Mouse (Mus musculus) kidney, adult 2 months (tissue): ENCODE data around the gene Cope. TPM values are rescaled to one million over a fixed set of nuclear protein-coding genes. Genes with fewer than 3 reads are reported as not detected.
A peak's percentile ranks its signal among the peaks of the same experiment; 100 is the strongest.

Experiments
- DNase-seq: peaks from one replicate; pipeline ENCODE4 v3.0.0; 2021
- H3K27ac ChIP-seq: fragments of 200-500 bp; 2 replicates; pipeline ENCODE4 v1.5.1; 2012; ENCODE audit warnings: low read depth, low read length, control low read depth, inconsistent platforms; ENCODE audit not compliant: insufficient read depth
- H3K27me3 ChIP-seq: fragments of 200-500 bp; replicated peaks from 2 replicates; pipeline ENCODE4 v1.6.1; 2012; ENCODE audit warnings: mild to moderate bottlenecking, moderate library complexity, low read length, inconsistent platforms; ENCODE audit not compliant: control insufficient read depth, insufficient read depth
- H3K36me3 ChIP-seq: fragments of 200-500 bp; 2 replicates; pipeline ENCODE4 v1.6.1; 2012; ENCODE audit warnings: mild to moderate bottlenecking, moderate library complexity, low read length, inconsistent platforms; ENCODE audit not compliant: control insufficient read depth, insufficient read depth
- H3K4me1 ChIP-seq: fragments of 200-500 bp; 2 replicates; pipeline ENCODE4 v1.6.1; 2011; ENCODE audit warnings: low read length; ENCODE audit not compliant: control insufficient read depth, insufficient read depth
- H3K4me3 ChIP-seq: fragments of 200-500 bp; 2 replicates; pipeline ENCODE4 v1.5.1; 2011; ENCODE audit warnings: mild to moderate bottlenecking, low read depth, low read length, control low read depth; ENCODE audit not compliant: insufficient read depth
- CTCF ChIP-seq: fragments of 200-500 bp; conservative IDR thresholded peaks from 2 replicates; pipeline ENCODE4 v1.5.1; 2011; ENCODE audit warnings: low read depth, mild to moderate bottlenecking, control low read depth, low read length, moderate library complexity, mixed read lengths; ENCODE audit not compliant: insufficient read depth, insufficient read length
- POLR2A ChIP-seq: fragments of 200-500 bp; IDR thresholded peaks from one replicate; pipeline ENCODE4 v1.6.1; 2011; ENCODE audit warnings: low read depth, low read length, control low read depth
- WGBS: fragments of 180-500 bp; shearing (Covaris S2); methylation state at CpG from one replicate; pipeline ENCODE4 v1.1.7; 2018; 5-methylcytosine and 5-hydroxymethylcytosine counted together
- polyA plus RNA-seq: library from polyadenylated mRNA; depleted of rRNA; stranded (reverse); fragments of >200 nt; gene quantifications from 2 replicates; pipeline ENCODE4 v1.2.3, GENCODE M21; 2012

The Cope gene
- polyA plus RNA-seq, 1 experiment: 277 TPM

DNA sequence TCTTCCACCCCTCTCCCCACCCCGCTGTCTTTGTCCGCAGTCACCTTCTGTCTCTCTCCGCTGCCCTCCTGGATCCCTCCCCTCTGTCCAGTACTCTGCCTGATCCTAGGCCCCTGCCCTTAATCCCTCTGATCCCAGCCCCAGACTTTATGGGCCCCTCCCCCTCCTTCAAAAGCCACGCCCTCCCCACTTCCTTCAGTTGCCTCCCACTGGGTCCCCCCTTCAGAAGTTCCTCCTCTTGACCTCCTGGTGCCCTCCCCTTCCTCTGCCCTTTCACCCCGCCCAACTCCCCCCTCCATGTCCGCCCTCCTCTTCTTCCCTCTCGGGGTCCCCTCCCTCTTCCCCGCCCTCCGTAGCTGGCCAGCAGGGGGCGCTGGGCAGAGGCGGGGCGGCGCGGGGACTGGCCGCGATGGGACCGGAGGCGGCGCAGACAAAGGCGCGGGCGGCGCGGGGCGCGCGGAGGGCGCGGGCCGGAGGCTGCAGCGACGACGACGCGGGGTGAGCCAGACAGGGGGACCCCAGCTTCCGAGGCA, 19.6 kb upstream of the Cope start, which contains the start of gene Homer3:
Gene Homer3 (plus strand): TSS at position 225 of the 533 bp plus-strand sequence.
- Histone ChIP-seq H3K27ac (peak within 1 kb of the TSS; percentile 7), H3K27me3 (no peaks in the 10 kb centered on the region), H3K4me3 (peak within 1 kb of the TSS; percentile 88), H3K36me3 (no peaks in the 10 kb centered on the region), H3K4me1 (peaks cover 4% of the 10 kb centered on the region; the same call in 1 of the 2 replicates)
- DNase-seq: peak; percentile 94
- TF ChIP-seq POLR2A (no peak), CTCF (peak; percentile 60)
- WGBS: 1% methylated on average over 32 of the region's 36 CpGs

DNA sequence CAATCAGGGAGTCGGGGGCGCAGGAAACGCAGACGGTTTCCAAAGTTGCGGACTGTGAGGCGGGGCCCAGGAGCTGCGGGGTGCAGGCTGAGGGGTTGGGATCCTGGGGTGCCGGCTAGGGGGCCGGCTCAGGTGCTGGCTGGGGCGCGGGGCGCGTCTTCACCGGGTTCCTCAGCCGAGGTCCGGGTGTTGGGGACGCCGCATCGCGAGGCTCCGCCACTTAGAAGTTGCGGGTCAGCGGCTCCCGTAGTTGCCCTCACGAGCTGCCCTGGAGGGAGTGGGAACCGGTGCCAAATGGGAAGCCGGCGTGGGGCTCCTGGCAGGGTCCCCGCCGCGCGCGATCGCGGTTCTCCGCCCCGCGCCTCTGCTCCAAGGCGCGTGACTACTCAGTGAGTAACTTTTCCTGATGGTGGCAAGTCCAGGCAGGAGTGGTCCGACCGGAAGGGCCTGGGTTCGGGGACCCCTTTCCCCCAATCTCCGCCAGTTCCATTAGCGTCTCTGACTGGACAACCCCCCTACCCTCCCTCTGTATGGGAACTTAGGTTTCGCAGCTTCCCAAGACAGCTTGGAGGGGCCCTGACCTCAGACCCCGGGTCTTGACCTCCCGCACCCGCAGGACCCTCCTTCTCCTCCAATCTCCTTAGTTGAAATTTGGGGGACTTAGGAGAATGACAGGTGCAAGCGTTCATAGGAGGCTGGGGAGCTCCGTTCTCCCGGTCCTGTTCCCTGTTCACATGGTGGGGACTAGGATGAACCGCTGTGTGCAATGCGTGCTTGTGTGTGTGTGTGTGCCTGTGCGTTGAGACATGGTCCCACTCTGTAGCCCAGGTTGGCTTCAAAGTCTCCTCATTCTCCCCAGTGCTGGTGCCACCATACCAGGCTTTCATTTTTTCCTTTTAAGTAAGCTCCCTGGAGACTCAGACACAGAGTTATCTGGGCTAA, 18.9 kb upstream of the Cope start:
- H3K4me3 ChIP-seq: peak overlapping the region; percentile 88
- WGBS: 2% methylated on average over 55 of the region's 55 CpGs
- H3K36me3 ChIP-seq: no peaks in the 10 kb centered on the region
- peaks cover 4% of the 10 kb centered on the region; the same call in 1 of the 2 replicates for H3K4me1 ChIP-seq
- 0 out of 2 replicates have a peak overlapping the region, but pooled peaks have one; percentile 7 for H3K27ac ChIP-seq
- no peaks in the 10 kb centered on the region for H3K27me3 ChIP-seq
- TF ChIP-seq CTCF: no peak
- no peak for TF ChIP-seq POLR2A
- DNase-seq: peak; percentile 28

DNA sequence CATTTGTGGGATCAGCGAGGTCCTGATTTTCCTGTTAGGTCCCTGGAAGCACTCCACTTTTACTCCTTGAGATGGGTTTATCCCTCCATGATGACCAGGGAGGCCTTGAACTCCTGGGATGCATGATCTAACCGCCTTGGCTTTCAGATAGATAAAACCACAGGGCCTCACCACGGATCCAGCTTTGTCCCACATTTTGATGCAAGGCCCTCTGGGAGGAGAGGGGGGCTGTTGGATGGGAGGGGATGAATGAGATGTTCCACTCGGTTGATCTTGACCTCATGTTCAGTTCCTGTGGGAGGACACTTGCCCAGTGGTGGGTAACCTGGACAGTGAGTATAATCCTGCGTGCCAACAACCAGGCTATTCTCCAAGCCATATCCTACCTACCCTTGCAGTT, 17.9 kb upstream of the Cope start:
- DNase-seq: no peak
- WGBS: 53% methylated on average over 5 of the region's 5 CpGs
- no peaks in the 10 kb centered on the region for H3K27me3 ChIP-seq
- H3K36me3 ChIP-seq: no peaks in the 10 kb centered on the region
- H3K4me3 ChIP-seq: no peak overlapping the region
- no peak overlapping the region for H3K27ac ChIP-seq
- peaks cover 4% of the 10 kb centered on the region; the same call in 1 of the 2 replicates for H3K4me1 ChIP-seq
- TF ChIP-seq POLR2A (no peak), CTCF (no peak)

DNA sequence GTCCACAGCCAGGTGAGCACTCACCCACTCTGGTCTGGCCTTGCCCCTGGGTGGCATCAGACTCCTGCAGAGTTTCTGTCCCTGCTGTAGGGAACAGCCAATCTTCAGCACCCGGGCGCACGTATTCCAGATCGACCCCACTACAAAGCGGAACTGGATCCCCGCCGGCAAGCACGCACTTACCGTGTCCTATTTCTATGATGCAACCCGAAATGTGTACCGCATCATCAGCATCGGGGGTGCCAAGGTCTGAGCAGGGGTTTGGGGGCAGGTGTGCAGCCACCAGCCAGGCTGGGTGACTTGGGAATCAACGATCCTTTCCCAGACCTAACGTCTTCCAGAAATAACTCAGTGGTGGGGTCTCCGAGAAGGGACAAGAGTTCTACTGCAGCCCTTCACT, 17.0 kb upstream of the Cope start:
- DNase-seq: no peak
- 95% methylated on average over 15 of the region's 15 CpGs for WGBS
- H3K36me3 ChIP-seq: no peaks in the 10 kb centered on the region
- H3K27ac ChIP-seq: no peak overlapping the region
- H3K27me3 ChIP-seq: no peaks in the 10 kb centered on the region
- H3K4me1 ChIP-seq: peaks cover 4% of the 10 kb centered on the region; the same call in 1 of the 2 replicates
- H3K4me3 ChIP-seq: no peak overlapping the region
- TF ChIP-seq CTCF (no peak), POLR2A (no peak)

DNA sequence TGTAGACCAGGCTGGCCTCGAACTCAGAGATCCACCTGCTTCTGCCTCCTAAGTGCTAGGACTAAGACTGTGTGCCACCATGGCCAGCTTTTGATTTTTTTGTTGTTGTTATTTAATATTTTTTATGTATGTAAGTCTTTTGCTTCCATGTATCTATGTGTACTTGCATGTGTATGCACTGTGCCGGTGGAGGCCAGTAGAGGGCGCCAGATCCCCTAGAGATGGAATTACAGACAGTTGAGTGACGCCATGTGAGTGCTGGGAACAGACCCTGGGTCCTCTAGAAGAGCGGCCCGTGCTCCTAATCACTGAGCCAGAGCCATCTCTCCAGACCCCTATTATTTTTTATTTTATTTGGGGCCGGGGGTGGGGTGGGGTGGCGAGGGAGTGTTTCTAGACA, 15.6 kb upstream of the Cope start:
- Histone ChIP-seq H3K4me1 (peaks cover 4% of the 10 kb centered on the region; the same call in 1 of the 2 replicates), H3K36me3 (no peaks in the 10 kb centered on the region), H3K27ac (no peak overlapping the region), H3K4me3 (no peak overlapping the region), H3K27me3 (no peaks in the 10 kb centered on the region)
- no peak for TF ChIP-seq POLR2A
- TF ChIP-seq CTCF: peak; percentile 42
- DNase-seq: no peak
- 89% methylated on average over 8 of the region's 8 CpGs for WGBS

DNA sequence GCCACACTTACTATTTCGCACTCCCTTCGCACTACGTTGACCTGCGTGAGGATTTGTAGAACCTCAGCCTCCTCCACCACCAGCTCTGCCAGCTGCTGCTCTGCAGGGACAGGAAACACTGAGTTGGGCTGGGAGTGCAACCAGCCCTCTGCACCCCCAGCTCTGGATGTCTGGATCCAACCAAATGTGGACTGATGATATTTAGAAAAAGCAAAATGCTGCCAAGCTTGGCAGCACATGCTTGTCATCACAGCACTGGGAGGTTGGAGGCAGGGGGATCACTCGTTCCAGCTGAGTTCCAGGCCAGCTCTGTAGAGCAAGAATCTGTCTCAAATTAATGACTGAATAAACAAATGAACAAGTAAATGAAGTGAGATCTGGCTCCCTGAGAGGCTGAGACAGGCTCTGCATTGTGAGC, 8.3 kb upstream of the Cope start:
- H3K4me1 ChIP-seq: no peaks in the 10 kb centered on the region
- DNase-seq: no peak
- no peaks in the 10 kb centered on the region for H3K27me3 ChIP-seq
- H3K27ac ChIP-seq: no peak overlapping the region
- TF ChIP-seq POLR2A (no peak), CTCF (no peak)
- WGBS: 41% methylated on average over 5 of the region's 5 CpGs
- no peaks in the 10 kb centered on the region; the same call in 1 of the 2 replicates for H3K36me3 ChIP-seq
- no peak overlapping the region for H3K4me3 ChIP-seq

DNA sequence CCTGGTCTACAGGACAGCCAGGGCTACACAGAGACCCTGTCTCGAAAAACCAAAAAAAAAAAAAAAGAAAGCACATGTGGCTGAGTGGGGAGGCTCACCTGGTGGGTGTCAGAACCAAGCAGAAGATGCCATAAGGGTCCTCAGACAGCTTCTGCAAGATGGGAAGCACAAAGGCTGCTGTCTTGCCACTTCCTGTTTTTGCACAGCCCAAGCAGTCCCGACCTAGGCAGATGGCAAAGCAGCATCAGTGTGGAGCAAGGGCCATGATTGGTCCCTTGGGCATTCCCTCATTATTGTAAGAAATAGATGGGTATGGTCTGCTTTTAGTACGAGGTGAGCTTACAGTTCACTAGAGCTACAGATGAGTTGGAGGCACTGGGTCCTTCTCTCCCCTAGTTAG, 1.4 kb upstream of the Cope start:
- Histone ChIP-seq H3K4me1 (peaks cover 6% of the 10 kb centered on the region), H3K27me3 (no peaks in the 10 kb centered on the region), H3K4me3 (no peak overlapping the region), H3K36me3 (no peaks in the 10 kb centered on the region), H3K27ac (no peak overlapping the region)
- 75% methylated on average over 3 of the region's 3 CpGs for WGBS
- TF ChIP-seq POLR2A (no peak), CTCF (no peak)
- no peak for DNase-seq
